Mouse (Mus musculus): Measurements from ENCODE around the gene Rmdn3.

Rmdn3 gene

DNA sequence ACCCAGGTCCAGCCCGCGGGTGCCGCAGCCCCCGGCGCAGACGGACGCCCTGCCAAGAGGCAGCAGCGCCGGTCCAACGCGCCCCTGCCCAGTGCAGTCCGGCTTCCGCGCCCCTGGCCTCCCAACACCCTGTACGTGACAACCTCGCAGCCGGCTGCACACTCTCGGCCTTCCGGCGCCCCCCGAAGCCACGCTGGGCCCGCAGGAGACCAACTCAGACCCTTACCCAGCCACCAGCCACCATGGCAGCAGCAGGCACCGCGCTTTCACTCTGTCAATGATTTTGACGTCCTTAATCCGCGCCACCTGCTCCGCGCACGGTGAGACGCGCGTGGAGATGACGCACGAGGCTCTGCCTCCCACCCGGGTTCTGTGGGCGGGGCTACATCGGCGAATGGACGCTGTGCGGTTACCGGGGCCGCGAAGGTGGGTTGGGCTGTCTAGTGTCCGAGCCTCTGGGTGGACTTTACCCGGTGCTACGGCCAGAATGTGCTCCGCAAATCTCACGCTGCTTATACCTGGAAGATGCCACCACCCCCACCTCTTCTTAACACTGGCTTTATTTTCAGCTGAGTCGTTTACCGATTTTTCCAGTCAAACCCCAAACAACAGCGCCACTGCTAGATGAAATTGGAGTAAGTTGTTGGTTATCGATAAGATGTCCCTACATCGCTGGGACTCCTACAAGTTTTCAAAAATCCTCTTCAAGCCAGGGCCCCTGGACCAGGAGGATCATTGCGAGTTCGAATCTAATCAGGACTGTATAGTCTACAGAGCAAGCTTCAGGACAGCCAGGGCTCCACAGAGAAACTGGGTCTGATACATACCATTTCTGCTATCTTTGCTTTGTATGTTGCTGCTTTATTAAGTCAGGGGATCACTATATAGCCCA lies at the start of gene Rmdn3:
TSS of gene Rmdn3 (minus strand) at position 354 of the 892 bp plus-strand sequence.
- peak; percentile 94 to 96 for DNase-seq

GRCm38 (mm10) chr2:119203871-119204460 lies 47.1 kb upstream of the Rmdn3 start:
- no peak for DNase-seq

DNA sequence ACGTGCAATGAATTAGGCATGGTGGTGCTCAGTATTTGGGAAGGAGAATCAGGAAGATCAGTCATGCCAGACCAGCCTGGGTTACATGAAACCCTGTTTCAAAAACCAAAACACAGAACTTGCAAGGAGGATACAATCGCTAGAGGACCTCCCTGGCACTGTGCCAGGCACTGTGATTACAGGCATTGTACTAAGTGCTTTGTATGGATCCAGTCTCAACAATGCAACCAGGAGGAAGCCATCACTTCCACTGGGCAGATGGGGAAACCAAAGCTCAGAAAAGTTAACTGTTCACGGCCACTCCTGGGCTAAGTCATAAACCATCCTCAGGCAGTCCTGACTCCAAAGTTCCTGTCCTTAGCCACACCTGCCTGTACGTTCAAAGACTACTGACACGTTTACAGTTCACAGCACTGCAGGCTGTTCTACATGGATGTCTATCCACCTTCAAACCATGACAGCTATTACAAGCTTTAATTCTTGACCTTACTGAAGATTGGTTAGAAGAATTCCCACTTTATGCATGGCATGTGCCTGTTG lies 46.1 kb upstream of the Rmdn3 start:
- DNase-seq = peak; percentile 70 to 74

GRCm38 (mm10) chr2:119198934-119199333 lies 42.1 kb upstream of the Rmdn3 start:
- no peak for DNase-seq

GRCm38 (mm10) chr2:119198049-119198448 lies 41.2 kb upstream of the Rmdn3 start:
- DNase-seq = no peak

DNA sequence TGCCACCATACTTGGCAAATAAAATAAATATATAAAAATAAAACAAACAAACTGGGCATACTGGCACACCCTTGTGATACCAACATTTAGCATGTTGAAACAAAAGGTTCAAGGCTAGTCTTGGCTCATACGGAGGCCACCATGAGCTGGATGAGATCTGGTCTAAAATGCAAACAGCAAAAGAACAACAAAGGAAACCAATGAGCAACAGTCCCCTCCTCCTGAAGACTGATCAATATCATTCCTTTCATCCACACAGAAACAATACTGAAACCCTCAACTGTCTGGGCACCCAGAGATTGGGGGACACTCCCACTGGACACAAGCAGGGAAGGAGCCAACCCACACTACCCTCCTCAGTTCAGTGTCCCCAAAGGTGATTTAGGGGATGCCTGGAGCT lies 40.7 kb upstream of the Rmdn3 start:
- DNase-seq = no peak

DNA sequence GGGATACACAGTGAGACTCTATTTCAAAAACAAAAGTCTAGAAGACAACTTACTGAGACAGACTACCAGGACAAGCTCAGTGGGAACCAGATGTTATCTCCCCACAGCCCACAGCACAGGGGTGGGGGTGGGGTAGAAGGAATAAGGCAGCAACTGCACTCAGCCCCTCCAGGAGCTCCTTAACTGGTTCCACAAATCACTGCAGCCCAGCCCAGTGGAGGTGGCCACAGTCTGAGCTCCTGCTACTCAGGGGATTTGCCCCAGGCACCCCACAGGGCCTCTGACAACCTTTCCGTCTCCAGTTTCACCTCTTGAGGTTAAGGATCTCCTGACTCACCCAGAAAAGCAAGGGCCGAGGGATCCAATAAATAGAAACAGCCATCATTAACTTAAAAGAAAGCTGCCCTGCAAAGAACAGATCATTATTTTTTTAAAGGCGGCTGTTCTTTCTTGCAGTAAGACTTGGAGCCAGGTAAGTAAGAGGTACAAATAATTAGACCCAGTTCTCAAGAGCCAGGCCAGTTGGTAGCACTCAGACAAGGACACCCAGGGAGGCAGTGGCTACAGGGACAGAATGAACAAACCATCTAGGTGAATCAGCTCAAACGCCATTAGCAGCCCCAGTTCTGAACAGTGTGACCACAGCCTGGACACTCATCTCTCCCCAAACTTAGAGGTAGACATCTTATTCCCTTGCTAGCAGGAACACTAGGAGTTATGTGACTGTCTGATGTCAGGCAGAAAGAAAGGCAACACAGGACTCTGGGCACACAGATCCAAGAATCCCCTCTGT lies 39.7 kb upstream of the Rmdn3 start:
- DNase-seq = no peak

GRCm38 (mm10) chr2:119194140-119194539 lies 37.3 kb upstream of the Rmdn3 start:
- no peak for DNase-seq

GRCm38 (mm10) chr2:119190969-119191368 lies 34.1 kb upstream of the Rmdn3 start:
- DNase-seq = no peak

GRCm38 (mm10) chr2:119189029-119189710 lies 32.3 kb upstream of the Rmdn3 start:
- peak; percentile 80 to 88 for DNase-seq

DNA sequence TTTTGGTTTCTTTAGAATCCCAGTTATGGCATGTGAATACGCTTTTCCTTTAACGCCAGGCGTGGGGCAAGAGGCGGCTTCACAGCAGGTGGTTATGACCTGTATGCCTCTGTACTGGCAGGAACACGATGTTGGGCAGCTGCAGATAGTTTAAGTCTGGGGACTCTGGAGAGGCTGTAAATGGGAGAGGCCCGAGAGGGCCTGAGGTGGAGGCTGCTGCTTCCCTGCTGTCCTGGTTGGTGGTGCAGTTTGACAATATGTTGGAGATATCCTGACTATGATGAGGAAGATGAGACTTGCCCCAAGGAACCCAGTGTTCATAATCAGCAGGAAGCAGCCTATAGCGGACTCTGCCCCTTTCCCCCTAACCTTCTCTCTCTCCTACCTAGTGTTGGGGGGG lies 26.1 kb upstream of the Rmdn3 start:
- no peak for DNase-seq

DNA sequence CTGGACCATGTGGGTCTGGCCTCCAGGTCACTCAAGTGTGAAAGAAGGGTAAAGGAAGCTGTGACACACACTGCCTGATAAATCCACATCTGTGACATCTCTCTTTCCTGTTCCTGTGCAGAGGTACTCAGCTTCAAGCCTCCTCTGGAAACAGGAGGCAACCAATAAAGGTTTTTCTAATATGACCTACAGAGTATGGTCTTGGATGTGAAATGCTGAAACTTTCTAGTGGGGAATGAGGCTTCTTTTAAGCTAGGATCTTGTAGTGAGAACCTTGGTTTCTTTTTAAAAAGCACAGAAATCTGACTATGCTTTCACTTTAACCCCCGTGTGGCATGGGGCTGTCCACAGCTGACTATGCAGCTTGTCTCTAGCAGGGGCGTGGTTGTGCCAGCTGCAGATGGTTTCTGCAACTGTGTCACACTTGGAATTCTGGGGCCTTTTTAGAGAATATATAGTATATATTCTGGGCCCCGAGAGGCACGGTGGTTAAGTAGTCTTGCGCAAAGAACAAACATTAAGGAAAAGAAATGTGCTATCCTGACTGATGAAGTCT lies 20.6 kb upstream of the Rmdn3 start:
- no peak for DNase-seq

- no peak for DNase-seq
Observed at GRCm38 (mm10) chr2:119176761-119177160, 19.9 kb upstream of the Rmdn3 start.

GRCm38 (mm10) chr2:119175614-119176013 lies 18.8 kb upstream of the Rmdn3 start:
- peak; percentile 23 to 47 for DNase-seq

- no peak for DNase-seq
Observed at GRCm38 (mm10) chr2:119174866-119175265, 18.0 kb upstream of the Rmdn3 start.

DNA sequence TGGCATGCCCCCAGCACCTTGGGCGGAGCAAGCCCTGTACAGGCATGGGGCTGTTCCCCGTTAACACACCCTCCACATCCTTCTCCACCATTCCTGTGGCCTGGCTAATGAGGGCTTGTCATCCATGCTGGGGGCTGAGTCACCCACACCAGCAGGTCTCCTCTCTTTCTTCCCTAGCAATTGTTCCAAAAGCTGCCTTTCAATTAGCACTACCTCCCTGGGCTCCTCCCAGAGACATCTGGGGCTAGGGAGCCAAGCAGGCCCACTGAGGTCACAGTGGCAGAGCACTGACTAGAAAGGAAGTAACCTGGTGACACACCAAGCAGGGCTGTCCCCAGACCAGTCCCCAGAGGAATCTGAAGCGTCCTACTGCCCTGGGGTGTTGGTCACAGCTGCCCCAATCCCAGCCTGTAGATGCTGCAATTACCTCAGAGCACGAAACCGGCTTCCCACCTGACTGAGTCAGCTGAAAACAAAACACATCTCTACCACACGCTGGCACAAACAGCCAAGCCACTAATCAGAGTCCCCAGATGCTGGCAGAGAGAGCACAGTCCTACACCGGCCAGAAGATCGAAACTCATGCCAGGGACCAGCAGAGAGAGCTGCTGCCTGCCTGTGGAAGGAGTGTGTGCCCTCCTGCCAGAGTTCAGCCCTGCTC lies 17.3 kb upstream of the Rmdn3 start, which contains the start of gene Gm14137:
TSS of gene Gm14137 (plus strand) at position 519 of the 661 bp plus-strand sequence.
- peak in 1 of 2 experiments; percentile 31 for DNase-seq

GRCm38 (mm10) chr2:119172862-119173576 lies 16.2 kb upstream of the Rmdn3 start:
- DNase-seq = peak; percentile 80 to 86

- DNase-seq = no peak
Observed at GRCm38 (mm10) chr2:119172446-119172845, 15.6 kb upstream of the Rmdn3 start.

DNA sequence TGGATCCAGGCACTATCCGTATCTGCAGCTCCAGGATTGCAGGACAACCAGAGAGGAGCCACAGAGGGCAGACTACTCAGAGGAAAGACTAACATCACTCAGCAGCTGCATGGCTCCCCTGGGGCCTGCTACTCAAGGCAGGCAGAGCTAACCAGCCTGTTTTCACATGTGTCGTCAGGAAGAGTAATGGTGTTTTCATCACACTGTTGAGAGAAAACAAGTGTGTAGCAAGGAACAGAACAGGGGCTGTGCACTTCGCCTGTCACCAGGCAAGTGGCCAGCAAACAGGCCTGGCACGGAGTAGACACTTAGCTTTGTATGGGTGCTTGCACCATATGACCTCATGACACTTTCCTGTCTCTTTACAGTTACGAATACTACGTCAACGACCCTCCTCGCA lies 14.7 kb upstream of the Rmdn3 start:
- no peak for DNase-seq

DNA sequence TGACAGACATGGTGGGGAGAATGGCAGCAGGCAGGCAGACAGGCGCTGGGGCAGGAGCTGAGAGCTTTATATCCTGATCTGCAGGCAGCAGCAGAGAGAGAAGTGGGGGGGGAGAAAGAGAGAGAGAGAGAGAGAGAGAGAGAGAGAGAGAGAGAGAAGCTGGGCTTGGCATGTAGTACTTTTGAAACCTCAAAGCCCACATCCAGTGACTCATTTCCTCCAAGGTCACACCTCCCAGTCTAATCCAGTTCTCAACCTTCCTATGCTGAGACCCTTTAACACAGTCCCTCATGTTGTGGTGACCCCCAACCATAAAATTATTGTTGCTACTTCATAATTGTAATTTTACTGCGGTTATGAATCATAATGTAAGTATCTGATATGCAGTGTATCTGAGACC lies 13.4 kb upstream of the Rmdn3 start:
- no peak for DNase-seq

GRCm38 (mm10) chr2:119167866-119168256 lies 11.0 kb upstream of the Rmdn3 start:
- DNase-seq = no peak
